Mouse (Mus musculus) myocyte (in vitro differentiated cells): ENCODE results near the gene Hs6st3.

ENCODE experiments used
- CEBPB ChIP-seq: IDR thresholded peaks from 2 replicates; pipeline ENCODE4 v1.6.1; 2011; ENCODE audit warnings: mild to moderate bottlenecking, moderate library complexity; ENCODE audit not compliant: poor library complexity, insufficient read depth, severe bottlenecking
- MAX ChIP-seq: IDR thresholded peaks from one replicate; pipeline ENCODE4 v1.6.1; 2011; ENCODE audit warnings: low read depth, mild to moderate bottlenecking, control low read depth
- POLR2A ChIP-seq: IDR thresholded peaks from one replicate; pipeline ENCODE4 v1.6.1; 2011; ENCODE audit warnings: low read depth, mild to moderate bottlenecking, control low read depth, moderate library complexity; ENCODE audit not compliant: insufficient read length
- SRF ChIP-seq: IDR thresholded peaks from one replicate; pipeline ENCODE4 v1.6.1; 2011; ENCODE audit warnings: low read depth; ENCODE audit not compliant: control insufficient read depth, insufficient read length
- TCF12 ChIP-seq: IDR thresholded peaks from one replicate; pipeline ENCODE4 v1.6.1; 2011; ENCODE audit warnings: mild to moderate bottlenecking, control low read depth; ENCODE audit not compliant: poor library complexity, insufficient read depth, severe bottlenecking
- TCF3 ChIP-seq: IDR thresholded peaks from one replicate; pipeline ENCODE4 v1.6.1; 2011; ENCODE audit warnings: low read depth, control low read depth; ENCODE audit not compliant: insufficient read length

DNA sequence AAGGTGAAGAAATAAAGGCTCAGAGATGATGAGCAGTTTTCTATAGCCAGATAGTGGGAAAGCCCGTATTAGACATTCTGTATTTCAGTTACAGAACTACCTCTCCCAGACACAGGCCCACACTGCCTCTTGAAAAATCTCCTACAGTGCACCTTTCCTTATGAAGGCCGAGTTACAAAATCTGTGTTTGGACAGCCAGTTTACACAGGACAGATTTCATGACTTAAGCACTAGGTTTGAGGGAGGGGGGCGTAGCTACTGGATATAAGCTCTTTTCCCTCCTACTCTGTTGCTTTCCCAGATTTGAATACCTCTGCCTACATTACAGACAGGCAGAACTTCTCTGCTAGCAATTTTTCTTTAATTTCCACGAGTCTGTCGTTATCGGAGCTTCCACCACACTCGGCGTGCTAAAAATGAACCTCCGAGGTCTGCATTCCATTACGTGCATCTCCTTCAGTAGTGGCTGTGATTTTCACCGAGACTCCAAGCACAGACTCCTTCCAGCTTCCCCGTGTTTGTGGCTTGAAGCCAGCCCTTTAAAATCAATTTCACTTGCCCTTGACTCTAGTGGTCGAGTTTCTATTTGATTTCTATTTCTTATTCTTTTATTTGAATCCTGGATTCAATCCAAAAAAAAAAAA, 770.0 kb downstream of the Hs6st3 start:
- no peak for TF ChIP-seq POLR2A
- no peak for TF ChIP-seq TCF12
- TF ChIP-seq SRF: no peak
- no peak for TF ChIP-seq CEBPB
- TF ChIP-seq MAX: no peak
- TF ChIP-seq TCF3: no peak
